Mouse (Mus musculus): ENCODE measurements around the gene Fank1. TPM values are rescaled to one million over a fixed set of nuclear protein-coding genes. Genes with fewer than 3 reads are reported as not detected.

Fank1 gene
- polyA plus RNA-seq, 1 experiment from 2014 or later, result 4.5 TPM

DNA sequence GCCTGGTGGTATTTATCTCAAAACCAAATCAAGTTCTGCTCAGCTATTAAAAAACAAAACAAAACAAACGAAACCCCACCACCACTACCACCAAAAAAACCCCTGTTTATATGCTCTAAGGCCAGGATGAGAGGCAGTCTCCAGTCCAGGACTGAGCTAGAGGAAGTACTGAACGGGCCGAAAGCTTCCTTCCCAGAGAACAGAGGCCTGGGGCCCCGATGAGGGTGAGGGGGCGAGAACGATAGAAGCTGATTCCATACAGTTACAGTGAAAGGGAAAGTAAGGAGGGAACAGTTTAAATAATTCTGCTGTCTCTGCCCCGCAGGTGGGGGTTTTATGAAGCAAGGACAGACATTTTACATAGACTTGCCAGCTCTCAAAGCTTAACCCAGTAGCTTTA, 52.9 kb downstream of the Fank1 start:
- H3K27me3 ChIP-seq (replicated peaks; ENCODE audit: control insufficient read depth, insufficient read depth, low read length), result no peaks in the 10 kb centered on the region
- H3K36me3 ChIP-seq (ENCODE audit: control insufficient read depth, insufficient read depth, low read length), result no peaks in the 10 kb centered on the region
- H3K4me1 ChIP-seq (ENCODE audit: control insufficient read depth, insufficient read depth, low read length), result no peaks in the 10 kb centered on the region
- H3K27ac ChIP-seq (ENCODE audit: low read depth, low read length), result no peak overlapping the region
- 73% methylated on average over 7 of the region's 7 CpGs for WGBS
- no peak overlapping the region for H3K9ac ChIP-seq (ENCODE audit: low read length)
- DNase-seq (ENCODE audit: low spot score), result no peak
- H3K9me3 ChIP-seq (replicated peaks; ENCODE audit: control insufficient read depth, low read length), result no peaks in the 10 kb centered on the region
- ATAC-seq, result no peak
- H3K4me2 ChIP-seq (ENCODE audit: low read length), result no peak overlapping the region
- no peak overlapping the region for H3K4me3 ChIP-seq (ENCODE audit: low read depth, low read length)

DNA sequence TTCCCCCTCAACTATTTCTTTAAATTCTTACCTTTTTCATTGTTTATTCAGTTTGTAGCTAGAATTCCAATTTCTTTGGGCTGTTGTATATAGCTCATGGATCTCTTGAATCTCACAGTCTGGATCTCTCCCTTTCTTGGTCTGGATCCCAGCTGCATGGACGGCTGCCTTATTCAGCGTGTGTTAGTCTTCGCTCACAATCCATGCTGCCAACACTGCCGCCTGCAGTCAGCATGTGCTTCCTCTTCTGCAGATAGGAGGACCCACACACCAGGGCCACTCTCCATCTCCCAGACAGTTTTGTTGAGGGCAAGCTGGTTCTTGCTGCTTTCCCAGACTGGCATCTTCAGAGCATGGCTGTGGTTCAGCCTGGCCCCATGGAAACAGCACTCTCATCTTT, 62.9 kb downstream of the Fank1 start:
- ATAC-seq (no peak), DNase-seq (ENCODE audit: low spot score) (peak; percentile 32)
- H3K4me1 ChIP-seq (ENCODE audit: control insufficient read depth, insufficient read depth, low read length), result no peaks in the 10 kb centered on the region
- H3K27ac ChIP-seq (ENCODE audit: low read depth, low read length), result no peak overlapping the region
- H3K27me3 ChIP-seq (replicated peaks; ENCODE audit: control insufficient read depth, insufficient read depth, low read length), result no peaks in the 10 kb centered on the region
- no peaks in the 10 kb centered on the region for H3K9me3 ChIP-seq (replicated peaks; ENCODE audit: control insufficient read depth, low read length)
- WGBS, result 77% methylated on average over 4 of the region's 4 CpGs
- no peaks in the 10 kb centered on the region for H3K36me3 ChIP-seq (ENCODE audit: control insufficient read depth, insufficient read depth, low read length)
- no peak overlapping the region for H3K4me2 ChIP-seq (ENCODE audit: low read length)
- H3K4me3 ChIP-seq (ENCODE audit: low read depth, low read length), result no peak overlapping the region
- no peak overlapping the region for H3K9ac ChIP-seq (ENCODE audit: low read length)

DNA sequence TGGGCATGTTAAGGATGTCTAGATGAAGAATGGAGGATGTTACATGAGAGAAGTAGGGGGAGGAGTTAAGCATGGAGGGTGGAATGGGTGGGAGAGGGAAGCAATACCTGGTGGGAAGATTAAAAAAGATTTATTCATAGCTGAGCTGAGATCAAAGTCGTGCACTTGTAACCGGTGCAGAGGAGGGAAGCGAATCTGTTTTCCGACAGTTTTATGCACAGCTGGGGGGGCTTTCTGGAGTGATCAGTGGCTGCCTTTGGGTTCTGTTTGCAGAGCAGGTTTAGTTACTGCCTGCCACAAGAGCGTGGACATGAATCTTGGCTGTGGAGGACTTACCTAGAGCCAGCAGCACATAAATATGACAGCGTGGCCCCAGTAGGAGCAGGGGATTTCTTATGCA, 65.4 kb downstream of the Fank1 start:
- no peak overlapping the region for H3K4me3 ChIP-seq (ENCODE audit: low read depth, low read length)
- no peaks in the 10 kb centered on the region for H3K36me3 ChIP-seq (ENCODE audit: control insufficient read depth, insufficient read depth, low read length)
- ATAC-seq, result no peak
- H3K27me3 ChIP-seq (replicated peaks; ENCODE audit: control insufficient read depth, insufficient read depth, low read length), result no peaks in the 10 kb centered on the region
- DNase-seq (ENCODE audit: low spot score), result no peak
- no peak overlapping the region for H3K4me2 ChIP-seq (ENCODE audit: low read length)
- no peak overlapping the region for H3K9ac ChIP-seq (ENCODE audit: low read length)
- WGBS, result 76% methylated on average over 6 of the region's 6 CpGs
- no peak overlapping the region for H3K27ac ChIP-seq (ENCODE audit: low read depth, low read length)
- H3K9me3 ChIP-seq (replicated peaks; ENCODE audit: control insufficient read depth, low read length), result no peaks in the 10 kb centered on the region
- no peaks in the 10 kb centered on the region for H3K4me1 ChIP-seq (ENCODE audit: control insufficient read depth, insufficient read depth, low read length)

DNA sequence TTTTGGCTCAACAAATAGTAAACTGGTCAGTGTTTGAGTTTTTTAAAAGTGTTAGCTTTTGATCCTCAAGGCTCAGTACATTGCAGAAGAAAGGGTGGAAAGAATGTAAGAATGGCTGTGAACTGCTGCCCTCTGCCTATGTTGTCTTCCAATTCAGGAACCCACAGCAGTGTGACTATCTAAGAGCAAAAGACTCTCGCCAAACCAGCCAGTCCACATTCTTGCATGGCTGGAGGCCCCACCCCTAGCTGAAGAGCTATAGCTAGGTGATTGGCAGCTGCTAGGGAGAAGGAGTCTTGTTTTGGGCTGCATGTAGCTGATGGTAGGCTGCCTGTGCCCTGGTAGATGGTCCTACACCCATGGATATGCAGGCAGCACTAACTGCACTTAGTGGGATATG, 70.5 kb downstream of the Fank1 start:
- Histone ChIP-seq H3K4me1 (ENCODE audit: control insufficient read depth, insufficient read depth, low read length) (no peaks in the 10 kb centered on the region), H3K27me3 (replicated peaks; ENCODE audit: control insufficient read depth, insufficient read depth, low read length) (no peaks in the 10 kb centered on the region), H3K9me3 (replicated peaks; ENCODE audit: control insufficient read depth, low read length) (no peaks in the 10 kb centered on the region), H3K9ac (ENCODE audit: low read length) (no peak overlapping the region), H3K4me2 (ENCODE audit: low read length) (no peak overlapping the region), H3K27ac (ENCODE audit: low read depth, low read length) (no peak overlapping the region), H3K4me3 (ENCODE audit: low read depth, low read length) (no peak overlapping the region), H3K36me3 (ENCODE audit: control insufficient read depth, insufficient read depth, low read length) (no peaks in the 10 kb centered on the region)
- WGBS, result 32% methylated on average over 1 of the region's 1 CpGs
- ATAC-seq (no peak), DNase-seq (ENCODE audit: low spot score) (no peak)

DNA sequence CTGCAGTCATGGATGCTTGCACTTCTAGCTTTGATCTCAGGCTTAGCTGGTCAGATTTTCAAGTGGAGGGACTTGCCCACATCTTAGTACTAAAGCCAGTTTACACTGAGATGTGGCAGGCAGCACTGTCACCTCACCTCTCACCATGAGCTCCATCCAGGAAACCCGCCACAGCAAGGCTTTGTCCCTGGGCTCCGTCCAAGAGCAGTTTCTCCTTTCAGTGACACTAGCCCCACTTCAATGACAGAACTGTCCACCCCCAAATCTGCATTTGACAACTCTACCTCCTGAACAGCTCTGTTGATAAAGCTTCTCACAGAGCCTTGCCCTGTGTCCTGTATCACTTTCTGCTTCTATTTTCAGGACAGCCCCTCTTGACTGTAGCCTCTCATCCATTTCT, 71.5 kb downstream of the Fank1 start:
- WGBS, result 86% methylated on average over 2 of the region's 2 CpGs
- no peak for ATAC-seq

DNA sequence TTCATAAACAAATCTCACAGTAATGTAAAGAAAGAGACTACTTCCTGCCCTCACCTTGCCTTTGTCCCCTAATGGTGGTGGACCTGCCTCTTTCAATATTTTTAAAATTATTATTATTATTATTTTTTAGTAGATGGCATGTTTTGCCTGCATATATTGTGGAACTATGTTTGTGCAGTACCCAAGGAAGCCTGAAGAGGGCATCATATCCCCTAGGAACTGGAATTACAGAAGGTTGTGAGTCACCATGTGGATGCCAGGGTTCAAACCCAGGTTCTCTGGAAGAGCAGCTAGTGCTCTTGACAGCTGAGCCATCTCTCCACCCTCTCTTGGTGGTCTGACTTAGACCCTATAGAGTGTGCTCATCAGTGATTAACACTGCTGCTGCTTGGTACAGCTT, 74.1 kb downstream of the Fank1 start:
- no peak for DNase-seq (ENCODE audit: low spot score)
- Histone ChIP-seq H3K4me1 (ENCODE audit: control insufficient read depth, insufficient read depth, low read length) (no peaks in the 10 kb centered on the region), H3K9me3 (replicated peaks; ENCODE audit: control insufficient read depth, low read length) (no peaks in the 10 kb centered on the region), H3K27me3 (replicated peaks; ENCODE audit: control insufficient read depth, insufficient read depth, low read length) (no peaks in the 10 kb centered on the region), H3K4me3 (ENCODE audit: low read depth, low read length) (no peak overlapping the region), H3K4me2 (ENCODE audit: low read length) (no peak overlapping the region), H3K36me3 (ENCODE audit: control insufficient read depth, insufficient read depth, low read length) (no peaks in the 10 kb centered on the region), H3K27ac (ENCODE audit: low read depth, low read length) (no peak overlapping the region), H3K9ac (ENCODE audit: low read length) (no peak overlapping the region)
- no peak for ATAC-seq

More for the DNA sequence above, 71.5 kb downstream of the Fank1 start:
- Histone ChIP-seq H3K4me1 (ENCODE audit: control insufficient read depth, insufficient read depth, low read length) (no peaks in the 10 kb centered on the region), H3K9ac (ENCODE audit: low read length) (no peak overlapping the region), H3K27ac (ENCODE audit: low read depth, low read length) (no peak overlapping the region), H3K36me3 (ENCODE audit: control insufficient read depth, insufficient read depth, low read length) (no peaks in the 10 kb centered on the region), H3K9me3 (replicated peaks; ENCODE audit: control insufficient read depth, low read length) (no peaks in the 10 kb centered on the region), H3K27me3 (replicated peaks; ENCODE audit: control insufficient read depth, insufficient read depth, low read length) (no peaks in the 10 kb centered on the region), H3K4me2 (ENCODE audit: low read length) (no peak overlapping the region), H3K4me3 (ENCODE audit: low read depth, low read length) (no peak overlapping the region)
- no peak for DNase-seq (ENCODE audit: low spot score)

DNA sequence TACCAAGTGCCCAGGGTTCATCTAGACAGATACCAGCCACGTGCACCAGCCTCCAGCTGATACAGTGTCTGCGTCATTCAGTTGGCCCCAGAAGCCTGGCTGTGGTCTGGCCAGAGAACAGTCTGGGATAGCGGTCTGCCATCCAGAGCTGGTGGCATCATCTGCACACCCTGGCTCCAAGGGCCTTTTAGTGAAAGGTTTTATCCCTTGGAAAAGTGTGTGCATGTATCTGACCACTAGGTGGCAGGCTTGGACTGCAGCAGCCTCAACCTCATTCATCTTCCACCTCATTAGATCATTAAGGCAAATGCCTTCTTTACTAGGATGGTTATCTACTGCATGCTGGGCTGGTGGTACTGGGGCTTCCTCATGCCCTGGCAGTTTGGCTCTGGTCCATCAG, 79.6 kb downstream of the Fank1 start:
- H3K36me3 ChIP-seq (ENCODE audit: control insufficient read depth, insufficient read depth, low read length), result no peaks in the 10 kb centered on the region
- no peak overlapping the region for H3K4me2 ChIP-seq (ENCODE audit: low read length)
- ATAC-seq, result peak; percentile 83
- H3K27ac ChIP-seq (ENCODE audit: low read depth, low read length), result no peak overlapping the region
- H3K4me1 ChIP-seq (ENCODE audit: control insufficient read depth, insufficient read depth, low read length), result no peaks in the 10 kb centered on the region
- H3K9ac ChIP-seq (ENCODE audit: low read length), result no peak overlapping the region
- DNase-seq (ENCODE audit: low spot score), result peak; percentile 90
- H3K27me3 ChIP-seq (replicated peaks; ENCODE audit: control insufficient read depth, insufficient read depth, low read length), result no peaks in the 10 kb centered on the region
- H3K9me3 ChIP-seq (replicated peaks; ENCODE audit: control insufficient read depth, low read length), result no peaks in the 10 kb centered on the region
- H3K4me3 ChIP-seq (ENCODE audit: low read depth, low read length), result no peak overlapping the region
- WGBS, result 30% methylated on average over 3 of the region's 3 CpGs

DNA sequence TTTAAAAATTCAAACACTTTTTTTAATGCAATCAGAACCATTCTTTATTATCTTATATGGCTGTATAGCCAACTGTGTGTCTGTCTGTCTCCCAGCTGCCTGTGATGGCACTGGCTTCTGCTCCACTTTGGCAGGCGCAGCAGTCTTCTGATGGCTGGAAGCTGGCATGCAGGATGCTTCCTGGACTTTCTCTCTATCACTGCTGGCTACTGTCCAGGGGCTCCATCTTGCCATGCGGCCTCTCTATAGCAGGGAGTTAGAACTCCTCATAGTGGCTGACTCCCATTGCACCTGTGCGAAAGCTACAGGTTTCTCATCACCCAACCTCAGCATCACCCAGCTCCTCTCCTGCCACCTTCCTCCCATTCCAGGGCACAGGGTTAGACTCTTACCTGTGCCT, 81.8 kb downstream of the Fank1 start:
- Histone ChIP-seq H3K9ac (ENCODE audit: low read length) (no peak overlapping the region), H3K27ac (ENCODE audit: low read depth, low read length) (no peak overlapping the region), H3K36me3 (ENCODE audit: control insufficient read depth, insufficient read depth, low read length) (no peaks in the 10 kb centered on the region), H3K4me3 (ENCODE audit: low read depth, low read length) (no peak overlapping the region), H3K27me3 (replicated peaks; ENCODE audit: control insufficient read depth, insufficient read depth, low read length) (no peaks in the 10 kb centered on the region), H3K4me2 (ENCODE audit: low read length) (no peak overlapping the region), H3K4me1 (ENCODE audit: control insufficient read depth, insufficient read depth, low read length) (no peaks in the 10 kb centered on the region), H3K9me3 (replicated peaks; ENCODE audit: control insufficient read depth, low read length) (no peaks in the 10 kb centered on the region)
- WGBS, result 86% methylated on average over 3 of the region's 3 CpGs
- DNase-seq (ENCODE audit: low spot score) (no peak), ATAC-seq (no peak)

DNA sequence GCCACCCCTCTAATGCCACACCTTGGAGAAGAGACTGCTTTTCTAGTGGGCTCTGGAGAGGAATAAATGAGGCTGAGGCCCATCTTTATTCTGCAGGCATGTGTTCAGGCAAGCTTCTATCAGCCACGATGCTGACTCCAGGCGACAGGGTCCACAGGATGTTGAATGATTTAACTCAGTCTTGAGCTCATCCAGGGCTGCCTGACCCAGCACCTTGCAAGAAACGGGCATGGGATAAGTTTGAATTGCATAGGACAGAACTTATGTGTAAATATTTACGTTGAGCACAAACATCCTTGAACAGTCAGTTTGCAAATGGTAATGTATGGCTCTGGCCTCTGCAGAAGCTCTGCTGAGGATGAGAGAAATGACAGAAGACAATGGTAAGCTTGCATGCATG, 82.9 kb downstream of the Fank1 start:
- Histone ChIP-seq H3K9ac (ENCODE audit: low read length) (no peak overlapping the region), H3K4me1 (ENCODE audit: control insufficient read depth, insufficient read depth, low read length) (no peaks in the 10 kb centered on the region; the same call in 1 of the 2 replicates), H3K27me3 (replicated peaks; ENCODE audit: control insufficient read depth, insufficient read depth, low read length) (no peaks in the 10 kb centered on the region), H3K4me2 (ENCODE audit: low read length) (no peak overlapping the region), H3K4me3 (ENCODE audit: low read depth, low read length) (no peak overlapping the region), H3K36me3 (ENCODE audit: control insufficient read depth, insufficient read depth, low read length) (no peaks in the 10 kb centered on the region), H3K27ac (ENCODE audit: low read depth, low read length) (no peak overlapping the region), H3K9me3 (replicated peaks; ENCODE audit: control insufficient read depth, low read length) (no peaks in the 10 kb centered on the region)
- ATAC-seq (no peak), DNase-seq (ENCODE audit: low spot score) (no peak)
- 89% methylated on average over 4 of the region's 4 CpGs for WGBS

DNA sequence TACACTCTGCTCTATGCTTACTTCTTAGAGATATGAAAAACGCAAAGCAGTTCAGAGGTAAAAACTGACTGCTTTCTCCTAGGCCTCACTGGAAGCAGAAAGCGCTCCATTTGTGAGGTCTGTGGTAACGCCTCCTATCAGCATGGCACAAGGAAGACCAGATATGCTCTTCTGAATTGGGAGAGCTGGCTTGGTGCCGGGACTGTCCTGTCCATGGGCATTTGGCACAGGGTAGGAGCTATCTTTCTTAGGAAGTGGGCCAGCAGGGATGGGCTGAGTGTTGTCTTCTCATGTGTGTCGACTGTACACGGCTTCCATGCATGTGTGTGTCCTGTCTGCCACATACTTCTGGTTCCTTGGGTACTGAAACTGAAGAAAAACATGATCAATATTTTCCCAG, 85.6 kb downstream of the Fank1 start:
- WGBS, result 95% methylated on average over 6 of the region's 6 CpGs
- DNase-seq (ENCODE audit: low spot score) (no peak), ATAC-seq (no peak)

More for the DNA sequence above, 85.6 kb downstream of the Fank1 start:
- no peaks in the 10 kb centered on the region for H3K9me3 ChIP-seq (replicated peaks; ENCODE audit: control insufficient read depth, low read length)
- no peak overlapping the region for H3K27ac ChIP-seq (ENCODE audit: low read depth, low read length)
- H3K36me3 ChIP-seq (ENCODE audit: control insufficient read depth, insufficient read depth, low read length), result no peaks in the 10 kb centered on the region
- no peaks in the 10 kb centered on the region for H3K27me3 ChIP-seq (replicated peaks; ENCODE audit: control insufficient read depth, insufficient read depth, low read length)
- H3K4me2 ChIP-seq (ENCODE audit: low read length), result no peak overlapping the region
- no peak overlapping the region for H3K4me3 ChIP-seq (ENCODE audit: low read depth, low read length)
- H3K9ac ChIP-seq (ENCODE audit: low read length), result no peak overlapping the region
- no peaks in the 10 kb centered on the region; the same call in 1 of the 2 replicates for H3K4me1 ChIP-seq (ENCODE audit: control insufficient read depth, insufficient read depth, low read length)
